Mouse (Mus musculus) lung, embryonic 15.5 days (tissue): ENCODE data around the gene Tpra1. TPM values are rescaled to one million over a fixed set of nuclear protein-coding genes. Genes with fewer than 3 reads are reported as not detected.

Source experiments
- polyA plus RNA-seq: library from polyadenylated mRNA; unstranded; fragments of >200 nt; fragmentation: Nextera tagmentation; extraction: Ambion mirVana; gene quantifications from 2 replicates; pipeline ENCODE4 v1.2.1, GENCODE M21; 2015

Gene Tpra1
- polyA plus RNA-seq, 1 experiment from 2014 or later = 75.8 TPM

Other genes starting within 250 kb of the Tpra1 start
- 75.8 and 76.7 TPM in 2 replicates for gene Mgll, start 177.8 kb upstream of the Tpra1 start, polyA plus RNA-seq
- gene Abtb1, start 60.3 kb upstream of the Tpra1 start, polyA plus RNA-seq = 36.7 and 42.9 TPM in 2 replicates
- 47.1 and 49.3 TPM in 2 replicates for gene Podxl2, start 27.2 kb upstream of the Tpra1 start, polyA plus RNA-seq
- 141 and 142 TPM in 2 replicates for gene Mcm2, start 3.5 kb upstream of the Tpra1 start, polyA plus RNA-seq